Mouse (Mus musculus): ENCODE data around the gene Gmeb2.

Gmeb2 gene

GRCm38 (mm10) chr2:181276766-181277165 lies 11.1 kb downstream of the Gmeb2 start:
- no peak for DNase-seq (ENCODE audit: low read depth in 1 of 2, low spot score in 2 of 2)

- no peak for DNase-seq (ENCODE audit: low read depth in 1 of 2, low spot score in 2 of 2)
Measured at GRCm38 (mm10) chr2:181274639-181275038, 13.2 kb downstream of the Gmeb2 start.

- DNase-seq (ENCODE audit: low read depth in 1 of 2, low spot score in 2 of 2), result no peak
Measured at GRCm38 (mm10) chr2:181273829-181274228, 14.0 kb downstream of the Gmeb2 start.

GRCm38 (mm10) chr2:181272092-181272491 lies 15.7 kb downstream of the Gmeb2 start:
- no peak for DNase-seq (ENCODE audit: low read depth in 1 of 2, low spot score in 2 of 2)

DNA sequence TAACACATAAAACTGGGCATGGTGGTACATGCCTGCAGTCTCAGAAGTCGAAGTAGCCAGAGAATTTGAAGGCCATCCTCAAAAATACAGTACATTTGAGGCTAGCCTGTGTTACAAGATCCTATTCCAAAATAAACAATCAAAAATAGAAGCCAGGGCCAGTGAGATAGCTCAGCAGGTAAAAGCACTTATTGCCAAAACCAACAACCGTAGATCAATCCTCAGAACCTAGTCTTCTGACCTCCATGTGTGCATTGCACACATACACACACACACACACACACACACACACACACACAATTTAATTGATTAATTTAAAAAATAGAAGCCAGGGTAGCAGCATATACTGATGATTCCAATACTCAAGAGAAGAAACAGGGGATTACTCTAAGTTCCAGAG lies 21.0 kb downstream of the Gmeb2 start:
- no peak for DNase-seq (ENCODE audit: low read depth in 1 of 2, low spot score in 2 of 2)

GRCm38 (mm10) chr2:181253248-181253647 lies 34.6 kb downstream of the Gmeb2 start:
- no peak for DNase-seq (ENCODE audit: low read depth in 1 of 2, low spot score in 2 of 2)

- no peak for DNase-seq (ENCODE audit: low read depth in 1 of 2, low spot score in 2 of 2)
Measured at GRCm38 (mm10) chr2:181251841-181252240, 36.0 kb downstream of the Gmeb2 start.

GRCm38 (mm10) chr2:181249217-181249616 lies 38.6 kb downstream of the Gmeb2 start:
- no peak for DNase-seq (ENCODE audit: low read depth in 1 of 2, low spot score in 2 of 2)

DNA sequence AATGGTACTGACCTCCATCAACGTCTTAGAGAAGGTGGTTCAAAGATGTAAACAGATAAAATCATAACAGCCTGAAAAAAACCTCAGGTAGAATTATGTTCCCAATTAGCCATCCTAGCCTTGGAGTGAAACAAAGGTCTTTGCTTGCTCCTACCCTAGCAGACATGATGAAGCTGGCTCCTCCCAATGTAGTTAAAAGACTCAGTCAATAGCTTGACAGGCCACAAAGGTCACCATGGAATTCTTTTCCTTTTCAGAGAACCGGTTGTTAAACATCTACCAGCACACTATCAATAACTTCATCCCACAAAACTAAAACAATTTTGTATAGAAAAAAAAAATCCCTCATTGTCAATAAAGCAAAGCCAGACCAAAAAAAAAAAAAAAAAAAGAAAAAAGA lies 42.8 kb downstream of the Gmeb2 start:
- DNase-seq (ENCODE audit: low read depth in 1 of 2, low spot score in 2 of 2), result no peak

DNA sequence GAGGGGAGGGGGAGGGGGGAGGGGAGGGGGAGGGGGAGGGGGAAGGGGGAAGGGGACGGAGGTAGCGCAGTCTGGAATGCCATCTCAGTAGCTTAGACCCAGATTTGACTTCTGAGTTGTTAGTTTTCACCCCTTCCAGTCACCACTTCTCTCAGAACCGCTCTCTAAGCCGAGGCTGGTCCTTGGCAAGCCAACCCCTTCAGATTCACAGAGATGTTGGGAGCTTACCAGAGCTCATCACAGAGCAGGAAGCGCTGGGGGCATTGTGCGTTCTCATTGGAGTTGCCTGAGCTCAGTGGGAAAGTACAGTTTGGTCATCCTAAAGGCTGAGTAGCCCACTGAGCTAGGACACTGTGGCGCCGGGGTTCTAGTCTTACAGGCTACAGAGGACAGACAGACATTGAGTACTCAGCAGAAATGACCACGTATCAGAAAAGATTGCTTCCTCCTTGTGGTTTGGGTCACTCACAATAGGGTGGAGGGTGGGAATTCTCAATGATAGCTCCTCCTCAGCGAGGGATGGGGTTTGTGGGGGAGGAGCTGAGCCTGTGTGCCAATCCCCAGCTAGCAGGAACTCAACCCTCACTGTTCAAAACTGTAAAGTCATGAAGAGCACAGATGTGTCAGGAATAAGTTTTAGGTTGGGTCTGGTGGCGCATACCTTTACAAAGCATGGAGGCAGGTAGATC lies 44.0 kb downstream of the Gmeb2 start:
- DNase-seq (ENCODE audit: low read depth in 1 of 2, low spot score in 2 of 2), result peak; percentile 70

DNA sequence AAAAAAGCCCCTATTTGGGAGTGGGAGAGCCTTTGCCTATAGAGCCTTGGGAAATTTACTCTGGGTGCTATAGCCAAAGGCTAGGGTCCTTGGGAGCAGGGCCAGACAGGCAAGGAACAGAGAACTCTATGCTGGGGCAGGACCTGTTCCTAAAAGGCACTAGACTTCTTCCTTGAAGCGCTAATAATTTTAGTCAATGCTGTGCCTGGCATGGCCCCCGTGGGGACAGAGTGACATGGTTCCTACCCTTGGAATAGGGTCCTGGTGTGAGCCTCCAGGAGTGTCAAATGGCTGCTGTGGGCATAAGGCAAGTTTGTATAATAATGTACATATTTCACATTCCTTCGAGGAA lies 45.5 kb downstream of the Gmeb2 start:
- no peak for DNase-seq (ENCODE audit: low read depth in 1 of 2, low spot score in 2 of 2)

GRCm38 (mm10) chr2:181241602-181242313 lies 46.1 kb downstream of the Gmeb2 start, which contains the start of gene Helz2:
TSS of gene Helz2 (minus strand) at chr2:181242027.
- peak in 1 of 2 experiments; percentile 35 for DNase-seq (ENCODE audit: low read depth in 1 of 2, low spot score in 2 of 2)

DNA sequence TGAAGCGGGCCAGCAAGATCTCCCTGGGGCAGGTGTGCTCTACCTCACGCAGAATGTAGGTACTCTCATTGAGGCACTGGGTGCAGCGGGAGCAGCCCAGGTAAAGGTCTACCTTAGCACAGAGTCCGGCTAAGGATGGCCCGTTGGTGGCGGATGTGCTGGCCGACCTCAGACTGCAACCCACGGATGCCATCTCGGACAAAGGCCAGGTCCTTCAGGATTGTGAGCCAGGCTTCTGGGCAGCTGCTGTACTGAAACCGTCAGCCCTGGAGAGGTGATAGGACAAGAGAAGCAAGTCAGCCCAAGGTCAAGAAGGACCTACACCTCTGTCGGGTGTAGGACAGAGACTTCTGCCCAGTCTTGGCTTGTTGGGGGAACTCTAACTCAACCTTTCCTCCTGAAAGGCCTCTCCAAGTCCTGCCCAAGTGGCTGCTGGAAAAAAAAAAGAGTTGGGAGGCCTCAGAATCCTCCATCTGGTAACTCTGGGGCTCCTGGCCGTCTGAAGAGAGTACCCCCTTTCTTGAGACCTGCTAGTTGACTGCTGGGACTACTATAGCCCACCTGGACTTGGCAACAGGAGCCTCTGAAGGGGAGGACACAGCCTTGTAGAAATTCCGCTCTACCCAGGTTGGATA lies 46.9 kb downstream of the Gmeb2 start:
- no peak for DNase-seq (ENCODE audit: low read depth in 1 of 2, low spot score in 2 of 2)

DNA sequence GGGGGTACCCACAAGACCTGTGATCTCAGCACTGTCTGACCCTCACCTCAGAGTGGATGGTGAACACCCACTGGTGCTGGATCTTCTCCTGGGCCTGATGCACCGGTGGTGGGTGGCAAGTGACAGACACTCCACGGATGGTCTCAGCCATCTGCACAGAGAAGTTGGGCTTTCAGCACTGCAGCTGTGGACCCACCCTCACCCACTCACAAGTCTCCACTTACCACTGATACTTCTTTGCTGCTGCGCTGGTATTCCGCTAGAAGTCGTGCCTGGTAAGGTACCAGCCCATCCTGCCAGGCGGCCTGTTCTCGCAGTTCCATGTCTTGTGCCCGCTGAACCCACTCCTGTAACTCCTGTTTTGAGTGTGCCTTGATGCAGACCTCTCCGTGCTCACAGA lies 48.6 kb downstream of the Gmeb2 start:
- DNase-seq (ENCODE audit: low read depth in 1 of 2, low spot score in 2 of 2), result no peak

DNA sequence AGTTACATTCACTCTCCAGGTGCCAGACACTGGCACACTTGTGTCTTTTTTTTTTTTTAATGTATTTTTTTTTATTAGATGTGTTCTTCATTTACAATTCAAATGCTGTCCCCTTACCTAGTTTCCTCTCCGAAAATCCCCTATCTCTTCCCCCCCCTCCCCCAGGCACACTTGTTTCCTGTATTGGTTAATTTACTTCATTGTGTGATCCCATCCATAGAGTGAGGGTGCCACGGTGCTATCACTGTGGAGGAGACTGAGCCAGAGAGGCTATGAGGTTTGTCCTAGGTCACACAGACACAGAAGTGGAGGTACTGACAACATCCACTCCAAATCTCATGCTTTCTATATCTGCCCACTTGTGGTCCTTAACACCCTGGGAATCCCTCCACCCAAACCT lies 49.0 kb downstream of the Gmeb2 start:
- no peak for DNase-seq (ENCODE audit: low read depth in 1 of 2, low spot score in 2 of 2)

DNA sequence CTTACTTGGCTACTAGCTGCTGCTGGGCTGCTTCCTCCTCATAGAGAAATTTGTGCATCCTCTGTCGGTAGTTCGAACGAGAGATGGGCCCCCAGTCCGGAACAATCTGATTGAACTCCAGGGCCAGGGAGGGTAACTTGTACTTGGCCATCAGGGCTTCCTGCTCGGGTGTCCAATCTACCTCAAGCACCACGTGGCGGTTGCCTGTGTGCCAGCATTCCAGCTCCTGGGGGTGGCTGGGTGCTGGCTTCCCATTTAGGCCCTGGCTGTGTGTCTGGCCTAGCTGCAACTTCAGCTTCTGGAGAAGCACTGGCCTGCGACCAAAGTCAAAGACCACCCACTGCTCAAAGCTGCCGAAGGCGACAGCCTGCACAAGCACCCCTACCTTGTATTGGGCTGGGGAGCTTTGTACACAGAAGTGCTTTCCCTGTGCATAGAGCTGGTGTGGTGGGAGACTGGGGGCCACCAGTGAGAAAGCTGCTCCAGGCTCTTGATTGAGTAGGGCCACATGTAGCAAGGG lies 49.7 kb downstream of the Gmeb2 start:
- no peak for DNase-seq (ENCODE audit: low read depth in 1 of 2, low spot score in 2 of 2)

- no peak for DNase-seq (ENCODE audit: low read depth in 1 of 2, low spot score in 2 of 2)
Measured at GRCm38 (mm10) chr2:181237251-181238014, 50.4 kb downstream of the Gmeb2 start.

DNA sequence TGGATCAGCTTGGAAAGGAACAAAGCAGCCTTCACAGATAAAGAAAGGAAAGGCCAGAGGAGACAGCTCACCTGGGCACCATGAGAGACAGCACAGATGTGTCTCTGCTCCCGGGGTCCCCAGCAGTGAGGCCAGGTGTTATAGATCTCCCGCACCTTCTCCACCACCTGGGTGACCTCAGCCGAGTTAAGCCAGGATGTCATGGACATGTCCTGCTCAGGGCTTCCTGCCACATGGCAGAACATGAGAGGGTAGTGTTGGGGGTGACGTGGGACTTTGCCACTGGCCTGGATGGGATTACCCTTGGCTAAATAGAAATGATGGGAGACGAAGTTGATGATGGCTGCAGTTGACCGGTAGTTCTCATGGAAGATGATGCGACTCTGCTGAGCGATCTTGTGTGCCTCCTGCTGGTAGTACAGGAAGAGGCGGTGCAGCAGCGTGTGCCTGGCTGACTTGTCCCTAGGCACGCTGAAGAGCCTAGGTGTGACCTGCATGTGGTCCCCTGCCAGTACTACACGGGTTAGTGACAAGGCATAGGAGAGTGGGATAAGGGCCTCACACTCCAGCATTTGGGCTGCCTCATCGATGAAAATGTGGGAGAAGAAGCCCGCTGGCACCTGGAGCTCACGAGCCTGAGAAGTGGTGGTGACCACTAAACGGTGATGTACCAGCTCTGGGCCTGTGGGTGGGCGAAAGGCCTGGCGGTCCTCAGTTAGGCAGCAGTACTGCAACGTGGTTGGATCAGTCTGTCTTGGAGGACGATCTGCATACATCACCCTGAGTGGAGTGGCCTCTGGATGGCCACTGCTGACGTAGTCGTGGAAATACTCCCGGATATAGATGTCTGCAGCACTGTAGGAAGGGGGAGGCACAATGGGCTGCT lies 51.9 kb downstream of the Gmeb2 start:
- DNase-seq (ENCODE audit: low read depth in 1 of 2, low spot score in 2 of 2), result no peak

GRCm38 (mm10) chr2:181234680-181235079 lies 53.2 kb downstream of the Gmeb2 start:
- no peak for DNase-seq (ENCODE audit: low read depth in 1 of 2, low spot score in 2 of 2)

DNA sequence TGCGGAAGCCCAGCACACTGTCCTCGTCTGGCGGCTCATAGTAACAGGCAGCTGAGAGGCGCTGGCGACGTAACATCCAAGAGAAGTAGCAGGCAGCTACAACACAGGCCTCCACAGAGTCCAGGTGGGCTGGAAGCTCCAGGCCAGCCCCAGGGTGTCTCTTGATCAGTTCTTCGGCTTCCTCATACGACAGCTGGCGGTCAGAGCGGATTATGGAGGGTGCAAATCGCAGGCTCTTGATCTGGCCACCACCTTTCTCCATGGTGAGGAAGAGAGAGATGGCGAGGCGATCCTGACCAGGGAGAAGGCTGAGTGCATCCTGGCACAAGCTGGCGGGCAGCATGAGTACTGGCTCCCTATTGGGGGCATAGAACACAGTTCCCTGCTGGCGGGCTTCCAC lies 54.4 kb downstream of the Gmeb2 start:
- DNase-seq (ENCODE audit: low read depth in 1 of 2, low spot score in 2 of 2), result no peak
